Mouse (Mus musculus) spleen, adult 2 months (tissue): ENCODE measurements at regions not wholly inside any gene's neighbourhood (a gene's known extent, or its start where the extent isn't known, plus 50 kb on each side); places are given as distances from the start of the nearest gene placed in this dataset.

Experiments
- DNase-seq, 2 experiments: peaks; one replicate each; pipeline versions ENCODE4 v3.0.0 to v3.0.0-alpha.2; 2012 to 2021; ENCODE audit warnings: low spot score in 2 of 2, low read depth in 1 of 2
- H3K27ac ChIP-seq: fragments of 200-500 bp; 2 replicates; pipeline ENCODE4 v1.5.1; 2012; ENCODE audit warnings: low read length, inconsistent platforms; ENCODE audit not compliant: insufficient read depth
- H3K27me3 ChIP-seq: fragments of 200-500 bp; 2 replicates; pipeline ENCODE4 v1.6.1; 2012; ENCODE audit warnings: mild to moderate bottlenecking, moderate library complexity, low read length, inconsistent platforms; ENCODE audit not compliant: control insufficient read depth, insufficient read depth
- H3K36me3 ChIP-seq: fragments of 200-500 bp; 2 replicates; pipeline ENCODE4 v1.6.1; 2012; ENCODE audit warnings: mild to moderate bottlenecking, low read length, inconsistent platforms; ENCODE audit not compliant: control insufficient read depth, insufficient read depth
- H3K4me1 ChIP-seq: fragments of 200-500 bp; 2 replicates; pipeline ENCODE4 v1.6.1; 2011; ENCODE audit warnings: inconsistent platforms; ENCODE audit not compliant: control insufficient read depth, insufficient read depth, insufficient read length
- H3K4me3 ChIP-seq: fragments of 200-500 bp; 2 replicates; pipeline ENCODE4 v1.5.1; 2011; ENCODE audit warnings: mild to moderate bottlenecking, inconsistent platforms; ENCODE audit not compliant: insufficient read depth, insufficient read length; ENCODE audit errors: extremely low read depth
- CTCF ChIP-seq: fragments of 200-500 bp; IDR thresholded peaks from 2 replicates; pipeline ENCODE4 v1.5.1; 2011; ENCODE audit warnings: mild to moderate bottlenecking, inconsistent platforms; ENCODE audit not compliant: insufficient read depth, insufficient read length, insufficient replicate concordance; ENCODE audit errors: extremely low read depth
- POLR2A ChIP-seq: fragments of 200-500 bp; IDR thresholded peaks from 2 replicates; pipeline ENCODE4 v1.6.1; 2011; ENCODE audit warnings: low read depth, low read length, inconsistent platforms
- WGBS: fragments of 180-500 bp; shearing (Covaris S2); methylation state at CpG from one replicate; pipeline ENCODE4 v1.1.7; 2018; 5-methylcytosine and 5-hydroxymethylcytosine counted together

DNA sequence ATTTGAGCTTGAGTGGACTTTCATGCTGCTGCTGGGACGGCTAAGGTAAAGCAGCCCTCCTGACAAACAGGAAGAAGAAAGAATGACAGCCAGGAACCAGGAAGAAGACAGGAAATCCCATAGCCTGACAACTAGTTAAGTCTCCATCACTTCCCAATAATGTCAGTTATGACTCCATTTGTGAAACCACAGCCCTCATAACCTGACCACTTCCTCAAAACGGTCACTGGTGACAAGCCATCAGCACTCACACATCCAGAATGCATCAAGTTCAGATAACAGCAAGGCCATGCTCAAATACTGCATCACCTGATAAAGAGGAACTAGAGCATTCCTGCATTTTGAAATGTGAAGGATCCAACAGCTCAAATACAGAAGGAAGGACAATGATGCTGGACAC lies 288.3 kb downstream of the Zfp706 start:
- H3K27ac ChIP-seq = no peak overlapping the region
- DNase-seq = peak; percentile 34 to 50
- H3K4me3 ChIP-seq = no peak overlapping the region
- H3K27me3 ChIP-seq = no peaks in the 10 kb centered on the region
- peaks cover 12% of the 10 kb centered on the region; the same call in 1 of the 2 replicates for H3K4me1 ChIP-seq
- no peaks in the 10 kb centered on the region for H3K36me3 ChIP-seq
- WGBS = 3% methylated on average over 2 of the region's 2 CpGs
- no peak for TF ChIP-seq POLR2A
- TF ChIP-seq CTCF = no peak

DNA sequence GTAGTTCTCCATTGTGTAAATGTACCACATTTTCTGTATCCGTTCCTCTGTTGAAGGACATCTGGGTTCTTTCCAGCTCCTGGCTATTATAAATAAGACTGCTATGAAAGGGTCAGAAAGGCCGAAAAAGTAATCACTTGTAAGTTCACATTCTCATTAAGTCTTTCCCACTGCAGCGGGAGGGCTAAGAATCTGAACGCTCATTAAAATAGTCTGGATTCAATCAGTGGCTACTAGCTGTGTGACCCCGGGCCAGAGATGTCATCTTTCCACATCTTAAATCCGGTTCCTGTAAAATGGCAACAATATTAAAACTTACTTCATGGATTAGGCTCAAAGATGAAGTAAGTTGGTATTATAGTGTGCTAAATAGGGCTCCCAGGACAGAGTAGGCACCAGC lies 289.7 kb downstream of the Zfp706 start:
- no peaks in the 10 kb centered on the region for H3K36me3 ChIP-seq
- H3K27me3 ChIP-seq = no peaks in the 10 kb centered on the region
- TF ChIP-seq CTCF (no peak), POLR2A (no peak)
- H3K4me3 ChIP-seq = no peak overlapping the region
- no peak for DNase-seq
- 89% methylated on average over 6 of the region's 6 CpGs for WGBS
- H3K4me1 ChIP-seq = peaks cover 12% of the 10 kb centered on the region; the same call in 1 of the 2 replicates
- H3K27ac ChIP-seq = no peak overlapping the region

- peak overlapping the region; percentile 98 for H3K27ac ChIP-seq
- H3K4me1 ChIP-seq = peaks cover 12% of the 10 kb centered on the region; the same call in 1 of the 2 replicates
- no peak for DNase-seq
- TF ChIP-seq POLR2A (no peak), CTCF (no peak)
- H3K36me3 ChIP-seq = no peaks in the 10 kb centered on the region
- peak overlapping the region; percentile 56 for H3K4me3 ChIP-seq
- H3K27me3 ChIP-seq = no peaks in the 10 kb centered on the region
Observed at GRCm38 (mm10) chr15:36716686-36717038, 290.9 kb downstream of the Zfp706 start.

DNA sequence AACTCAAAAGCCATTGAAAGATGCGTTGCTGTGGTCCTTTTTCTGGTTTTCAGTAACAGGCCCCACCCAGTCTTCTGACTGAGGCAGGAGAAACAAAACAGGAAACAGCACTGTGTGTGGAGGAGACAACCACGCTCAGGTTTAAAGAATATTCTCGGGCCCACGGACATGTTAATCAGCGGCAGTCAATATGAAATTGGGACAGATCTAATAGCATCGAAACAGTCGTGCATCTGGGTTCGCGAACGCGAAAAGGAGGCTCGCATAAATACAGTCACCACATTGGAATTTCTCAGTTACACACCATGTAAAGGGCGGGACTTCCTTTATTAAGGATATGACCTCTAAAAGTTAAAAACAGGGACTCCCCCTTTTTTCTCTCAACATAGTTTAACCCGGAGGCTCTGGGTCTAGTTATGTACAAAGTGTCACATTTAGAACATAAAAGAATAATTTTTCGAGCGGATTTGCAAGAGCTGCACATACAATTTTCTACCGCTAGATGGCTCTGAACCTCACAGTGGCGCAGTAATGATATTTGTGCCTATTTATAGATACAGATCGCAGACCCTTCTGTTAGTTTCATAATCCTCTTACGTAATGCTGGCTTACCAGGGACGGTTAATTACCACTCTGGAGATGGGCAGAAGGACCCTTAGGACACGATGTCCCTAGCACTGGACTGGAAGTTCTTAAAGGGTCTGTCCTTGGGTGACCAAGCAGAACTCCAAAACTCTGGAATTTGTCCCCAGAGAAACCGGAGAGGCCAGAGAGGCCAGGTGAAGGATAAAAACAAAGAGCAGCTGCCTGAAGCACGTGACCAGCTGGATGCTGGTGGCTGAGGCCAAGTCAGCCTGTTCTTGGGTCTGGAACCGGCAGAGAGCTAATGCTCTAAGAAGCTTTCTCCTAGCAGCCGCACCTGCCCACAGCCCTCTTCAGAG lies 291.6 kb downstream of the Zfp706 start:
- peak; percentile 33; the same call in 1 of the 2 replicates for TF ChIP-seq CTCF
- no peak; the same call in 1 of the 2 replicates for TF ChIP-seq POLR2A
- no peaks in the 10 kb centered on the region for H3K36me3 ChIP-seq
- H3K4me1 ChIP-seq = peaks cover 12% of the 10 kb centered on the region; the same call in 1 of the 2 replicates
- peak overlapping the region; percentile 56 for H3K4me3 ChIP-seq
- DNase-seq = peak; percentile 53 to 81
- H3K27me3 ChIP-seq = no peaks in the 10 kb centered on the region
- WGBS = 2% methylated on average over 26 of the region's 26 CpGs
- peak overlapping the region; percentile 98 for H3K27ac ChIP-seq

- Histone ChIP-seq H3K27ac (peak overlapping the region; percentile 89; the same call in 1 of the 2 replicates), H3K36me3 (no peaks in the 10 kb centered on the region), H3K4me1 (peaks cover 12% of the 10 kb centered on the region; the same call in 1 of the 2 replicates), H3K4me3 (no peak overlapping the region), H3K27me3 (no peaks in the 10 kb centered on the region)
- TF ChIP-seq POLR2A = no peak
- TF ChIP-seq CTCF = no peak
- WGBS = 91% methylated on average over 6 of the region's 6 CpGs
- DNase-seq = no peak
Observed at GRCm38 (mm10) chr15:36715159-36715558, 292.4 kb downstream of the Zfp706 start.

GRCm38 (mm10) chr15:36709788-36710187 lies 297.8 kb downstream of the Zfp706 start:
- no peaks in the 10 kb centered on the region for H3K27me3 ChIP-seq
- TF ChIP-seq POLR2A (no peak), CTCF (no peak)
- H3K36me3 ChIP-seq = no peaks in the 10 kb centered on the region
- WGBS = 66% methylated on average over 3 of the region's 3 CpGs
- no peaks in the 10 kb centered on the region; the same call in 1 of the 2 replicates for H3K4me1 ChIP-seq
- H3K4me3 ChIP-seq = no peak overlapping the region
- H3K27ac ChIP-seq = no peak overlapping the region
- no peak for DNase-seq

DNA sequence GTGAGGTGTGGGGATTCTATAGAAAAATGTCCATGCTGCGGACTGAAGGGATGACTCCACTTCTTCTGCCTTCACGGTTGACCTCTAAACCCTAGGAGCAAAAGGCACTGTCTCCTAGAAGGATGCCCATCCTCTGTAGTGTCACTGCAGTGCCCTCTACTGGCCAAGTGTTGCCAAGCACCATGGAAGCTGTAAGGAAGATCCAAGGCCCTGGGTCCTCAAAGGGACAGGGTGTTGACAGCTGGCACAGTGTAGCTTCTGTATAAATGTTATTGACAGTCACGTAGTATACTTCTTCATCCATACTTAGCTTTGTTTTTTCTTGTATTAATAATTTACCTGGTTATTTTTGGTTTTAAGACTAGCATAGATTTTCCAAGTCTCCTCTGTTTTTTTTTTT lies 299.1 kb downstream of the Zfp706 start:
- H3K27me3 ChIP-seq = no peaks in the 10 kb centered on the region
- 16% methylated on average over 3 of the region's 3 CpGs for WGBS
- TF ChIP-seq CTCF = peak; percentile 86; the same call in 1 of the 2 replicates
- no peak for TF ChIP-seq POLR2A

More for the DNA sequence above, 299.1 kb downstream of the Zfp706 start:
- Histone ChIP-seq H3K4me1 (no peaks in the 10 kb centered on the region), H3K36me3 (no peaks in the 10 kb centered on the region), H3K4me3 (no peak overlapping the region), H3K27ac (no peak overlapping the region)
- DNase-seq = peak; percentile 57 to 77
